Mouse (Mus musculus): ENCODE results near the gene Degs1.

DNA sequence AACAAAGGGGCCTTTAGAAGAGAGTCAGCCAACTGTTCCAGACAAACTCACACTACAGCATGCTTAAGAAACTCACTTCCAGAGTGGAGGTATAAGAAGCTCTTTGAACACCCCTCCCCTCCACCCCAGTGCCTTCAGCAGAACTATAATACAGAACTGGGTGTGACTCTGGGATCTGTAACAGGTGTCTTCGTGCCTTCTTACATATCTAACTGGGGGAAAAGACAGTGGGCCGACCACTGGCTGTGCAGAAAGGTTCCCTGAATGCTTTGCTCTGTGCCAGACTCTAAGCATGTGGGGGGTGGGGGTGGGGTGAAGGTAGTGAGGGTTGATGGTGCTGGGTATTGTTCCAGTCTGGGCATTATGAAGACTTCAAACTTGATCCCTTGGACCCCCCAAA is 6.0 kb upstream of the Degs1 start:
- no peak for TF ChIP-seq CTCF (conservative IDR thresholded peaks at IDR 0.05; ENCODE audit: low read length)
- TF ChIP-seq NANOG (IDR thresholded peaks at IDR 0.05; ENCODE audit: borderline replicate concordance, low read length): no peak
- no peak for TF ChIP-seq POU5F1 (IDR thresholded peaks at IDR 0.05; ENCODE audit: borderline replicate concordance, low read length)

Data from E14TG2a.4 (cell line).